Mouse (Mus musculus) cerebellum, adult 11-12 months (tissue): Measurements from ENCODE around the gene Hist1h2af.

Experiments used
- DNase-seq: peaks from one replicate; pipeline ENCODE4 v3.0.0; 2022

Gene Hist1h2af

GRCm38 (mm10) chr13:23533560-23534367, at the start of gene Hist1h2af:
Gene Hist1h2af, plus strand, starts transcription at chr13:23533906.
- DNase-seq: peak; percentile 76

DNA sequence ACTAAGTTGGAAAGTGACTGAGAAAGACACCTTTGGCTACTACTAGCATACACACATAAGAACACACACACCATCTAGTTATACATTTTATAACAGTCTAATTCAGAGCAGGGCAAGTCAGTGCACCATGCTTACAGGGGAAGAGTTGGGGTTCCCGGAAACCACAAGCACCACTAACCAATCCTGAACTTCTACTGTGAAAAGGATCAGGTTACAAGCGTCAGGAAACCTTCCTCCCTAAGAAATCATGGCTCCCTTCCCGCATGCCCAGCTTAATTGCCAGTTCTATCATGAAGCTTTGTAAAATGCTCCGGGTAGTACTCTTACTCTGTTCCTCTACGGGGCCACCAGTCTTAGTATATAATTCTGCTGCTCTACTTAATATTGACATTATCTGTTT, 48.4 kb upstream of the Hist1h2af start:
- no peak for DNase-seq

DNA sequence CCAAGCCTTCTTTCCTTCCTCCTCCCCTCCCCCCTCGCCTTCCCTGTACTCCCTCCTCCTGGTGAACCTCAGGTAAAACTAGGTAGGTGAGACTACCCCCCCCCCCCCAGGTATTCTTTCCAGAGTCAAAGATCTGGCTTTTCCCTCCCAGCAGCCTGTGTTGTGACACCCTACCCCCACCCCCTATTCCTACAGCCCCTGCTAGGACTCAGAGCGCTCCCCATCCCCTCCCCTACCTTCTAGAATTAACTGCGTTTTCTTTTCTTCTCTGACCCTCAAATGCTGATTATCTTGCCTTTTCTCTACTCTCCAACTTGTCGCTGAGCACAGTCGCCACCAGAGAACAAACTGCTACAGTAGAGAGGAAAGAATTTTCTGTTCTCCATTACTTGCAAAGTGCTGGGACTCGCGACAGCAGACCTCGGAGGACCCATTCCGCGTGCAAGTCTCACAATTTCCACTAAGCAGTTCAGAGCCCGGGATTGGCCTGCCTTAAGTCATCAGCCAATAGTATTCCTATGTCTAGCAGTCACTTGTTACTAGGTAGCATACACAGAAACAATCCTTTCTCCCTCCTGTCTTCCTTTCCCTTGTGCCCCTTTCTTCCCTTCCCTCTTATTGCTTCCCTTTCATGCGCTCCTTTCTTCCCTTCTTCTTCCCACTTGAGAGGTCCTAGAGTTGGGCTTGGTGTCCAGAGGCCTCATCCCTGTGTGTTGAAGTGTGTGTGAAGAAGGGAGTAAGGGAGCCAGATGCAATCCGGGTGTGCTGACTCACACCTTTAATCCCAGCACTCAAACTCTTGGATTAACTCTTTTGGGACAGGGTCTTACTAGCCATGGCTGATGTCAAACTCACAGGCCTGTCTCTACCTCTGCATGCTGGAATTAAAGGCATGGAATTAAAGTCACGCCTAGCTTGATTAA, 45.0 kb upstream of the Hist1h2af start, which contains the start of gene Btn2a2:
Gene Btn2a2, minus strand, starts transcription at position 458 of the 923 bp plus-strand sequence.
- DNase-seq: peak; percentile 27

DNA sequence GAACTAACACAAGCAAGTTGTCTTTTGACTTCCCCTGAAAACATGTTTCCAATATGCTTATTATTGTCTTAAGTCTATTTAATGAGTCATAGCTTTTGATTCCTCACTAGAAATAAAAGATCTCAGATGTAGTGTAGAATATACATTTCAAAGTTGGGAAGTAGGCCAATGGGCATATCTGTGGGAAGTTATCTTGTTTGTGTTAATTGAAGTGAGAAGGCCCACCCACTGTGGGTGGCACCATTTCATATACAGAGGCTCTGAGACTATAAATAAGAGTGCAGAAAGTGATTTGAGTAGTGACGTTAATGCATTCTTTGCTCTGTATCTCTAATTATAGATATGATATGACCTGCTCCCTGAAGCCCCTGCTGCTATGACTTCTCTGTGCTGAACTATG, 42.8 kb upstream of the Hist1h2af start:
- no peak for DNase-seq

DNA sequence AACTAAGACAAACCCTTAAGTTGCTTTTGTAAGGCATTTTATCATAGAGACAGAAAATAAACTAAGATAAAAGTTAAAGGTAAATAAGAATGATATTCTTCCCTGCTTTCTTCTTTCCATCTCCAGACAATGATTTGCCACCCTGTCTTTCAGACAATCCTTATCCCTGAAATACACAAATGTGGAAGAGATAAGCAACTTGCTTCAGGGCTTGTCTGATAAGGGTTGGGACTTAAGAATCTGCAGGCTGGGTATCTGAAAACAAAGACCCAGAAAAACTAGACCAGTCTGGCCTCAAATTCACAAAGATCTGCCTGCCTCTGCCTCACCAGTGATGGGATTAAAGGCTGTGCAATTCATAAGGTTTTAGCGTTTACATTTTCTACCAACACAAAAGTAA, 42.4 kb upstream of the Hist1h2af start:
- no peak for DNase-seq

DNA sequence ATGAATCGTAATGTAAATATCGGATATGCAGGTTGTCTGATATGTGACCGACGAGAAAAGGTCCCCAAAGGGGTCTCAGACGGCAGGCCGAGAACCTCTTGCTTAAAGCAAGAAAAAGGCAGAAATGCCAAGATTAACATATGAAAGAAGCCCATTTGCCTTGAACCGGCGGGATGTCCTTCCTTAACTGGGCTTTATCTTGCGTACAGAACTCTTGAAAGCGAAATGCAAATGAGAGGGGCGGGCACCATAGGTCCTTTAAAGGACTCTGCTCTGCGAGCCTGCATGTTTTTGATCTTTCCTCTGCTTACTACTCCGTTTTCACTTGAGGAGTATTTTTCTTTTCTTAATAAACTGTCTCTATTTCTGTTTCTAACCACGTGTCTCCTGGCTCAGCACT, 41.7 kb upstream of the Hist1h2af start:
- no peak for DNase-seq

DNA sequence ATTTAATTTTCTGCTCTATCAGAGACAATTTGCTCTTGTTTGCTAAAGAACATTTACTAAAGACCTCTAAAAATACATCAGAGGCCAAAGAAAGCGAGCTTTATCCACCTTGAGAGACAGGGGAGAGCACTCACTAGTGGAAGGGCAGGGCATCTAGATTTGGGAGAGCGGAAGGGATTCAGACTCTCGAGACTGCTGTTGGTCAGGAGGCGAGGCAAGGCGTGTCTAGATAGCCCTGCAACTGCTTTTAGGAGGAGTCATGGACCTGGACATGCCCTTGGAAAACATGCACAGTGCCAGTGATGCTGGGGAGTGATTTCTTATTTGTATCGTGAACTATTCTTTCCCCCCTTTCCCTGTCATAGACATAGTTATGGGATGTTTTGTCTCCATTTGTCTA, 38.2 kb upstream of the Hist1h2af start:
- no peak for DNase-seq

DNA sequence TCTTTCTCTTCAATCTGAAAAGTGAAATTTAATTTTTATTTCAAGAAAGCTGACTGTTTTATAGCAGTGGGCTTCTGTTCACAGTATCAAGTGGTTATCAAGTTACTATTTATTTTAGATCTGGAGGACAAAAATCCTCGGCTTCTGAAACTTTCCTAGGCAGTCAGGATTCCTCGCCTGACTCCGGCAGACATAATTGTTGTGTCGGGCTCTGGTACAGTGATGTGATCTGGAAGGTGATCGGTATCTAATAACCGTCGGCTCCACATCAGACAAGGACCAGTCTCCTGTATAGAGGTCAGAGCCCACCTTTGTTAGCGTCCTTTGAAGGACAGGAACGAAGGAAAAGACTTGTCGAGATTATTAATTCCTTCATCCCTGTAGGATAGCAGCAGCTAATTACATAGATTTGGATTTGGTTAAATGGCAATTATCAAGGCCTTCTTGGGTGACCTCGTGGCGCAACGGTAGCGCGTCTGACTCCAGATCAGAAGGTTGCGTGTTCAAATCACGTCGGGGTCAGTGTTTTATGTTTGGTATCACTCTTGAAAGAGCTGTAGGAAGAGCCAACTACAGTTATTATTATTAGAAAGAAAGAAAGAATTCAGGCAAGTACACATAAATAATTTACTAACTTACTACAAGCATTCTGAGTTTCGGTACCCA, 35.9 kb upstream of the Hist1h2af start:
- no peak for DNase-seq

DNA sequence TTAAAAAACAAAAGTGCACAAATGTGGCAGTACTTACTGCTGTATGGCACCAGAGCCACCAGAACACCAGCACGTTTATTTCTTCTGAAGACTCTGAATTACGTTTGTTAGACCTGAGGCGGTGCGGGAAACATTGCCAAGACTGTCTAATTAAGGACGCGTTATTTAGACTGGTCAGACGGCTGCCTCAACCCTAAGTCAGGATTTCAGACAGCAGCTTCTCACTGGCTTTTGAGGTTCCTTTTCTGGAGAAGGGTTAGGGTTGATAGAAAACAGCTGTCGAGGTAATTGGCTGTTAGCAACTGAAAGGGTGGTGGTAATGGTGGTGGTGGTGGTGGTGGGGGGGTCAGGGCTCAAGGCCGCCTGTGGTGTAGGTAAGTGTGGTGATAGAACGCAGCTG, 35.1 kb upstream of the Hist1h2af start:
- no peak for DNase-seq

- DNase-seq: no peak
These were observed 33.8 kb upstream of the Hist1h2af start for GRCm38 (mm10) chr13:23499943-23500342.

DNA sequence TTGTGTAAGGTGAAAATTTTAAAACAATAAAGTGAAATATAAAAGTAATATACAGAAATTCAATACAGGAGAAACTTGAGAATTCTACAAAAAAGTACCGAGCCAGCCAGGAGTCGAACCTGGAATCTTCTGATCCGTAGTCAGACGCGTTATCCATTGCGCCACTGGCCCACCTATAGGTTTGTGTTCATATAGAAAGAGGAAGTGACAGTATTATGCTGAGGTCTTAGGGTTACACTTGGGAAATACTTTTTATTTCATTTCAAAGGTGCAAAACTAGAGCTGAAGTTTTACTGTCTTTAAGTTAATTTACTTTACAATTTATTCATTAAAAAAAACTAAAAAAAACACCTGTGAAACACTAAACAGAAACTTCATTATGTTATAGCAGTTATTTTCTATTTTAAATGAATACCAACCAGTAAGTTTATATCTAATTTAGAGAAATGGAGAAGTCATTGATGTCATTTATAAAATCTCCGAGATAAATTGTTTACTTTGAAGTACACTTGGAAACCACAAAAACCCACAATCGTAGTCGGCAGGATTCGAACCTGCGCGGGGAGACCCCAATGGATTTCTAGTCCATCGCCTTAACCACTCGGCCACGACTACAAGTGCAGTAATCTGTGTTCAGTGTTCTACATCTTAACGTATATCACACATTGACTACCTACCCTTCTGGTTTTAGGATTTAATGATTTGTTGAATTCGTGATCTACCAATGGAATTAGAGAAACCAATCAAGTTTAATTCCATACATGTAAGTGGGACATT, 33.1 kb upstream of the Hist1h2af start:
- DNase-seq: peak; percentile 11

DNA sequence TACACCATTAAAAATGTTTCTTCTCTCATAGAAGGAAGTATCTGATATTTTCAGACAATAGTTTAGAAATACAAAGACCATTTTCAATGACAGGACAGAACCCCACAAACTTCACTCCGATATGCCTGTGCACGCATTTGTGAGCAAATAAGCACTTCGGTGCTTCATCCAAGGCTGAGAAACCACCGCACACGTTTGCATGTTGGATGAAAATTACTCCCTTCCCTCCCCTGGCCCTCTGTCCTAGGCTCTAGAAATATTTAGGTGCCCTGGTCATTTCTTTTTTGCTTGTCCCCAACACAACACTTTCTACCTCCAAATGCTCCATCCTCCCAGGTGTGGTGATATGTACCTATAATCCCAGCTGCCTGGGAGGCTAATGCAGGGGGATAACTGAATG, 32.2 kb upstream of the Hist1h2af start:
- no peak for DNase-seq

DNA sequence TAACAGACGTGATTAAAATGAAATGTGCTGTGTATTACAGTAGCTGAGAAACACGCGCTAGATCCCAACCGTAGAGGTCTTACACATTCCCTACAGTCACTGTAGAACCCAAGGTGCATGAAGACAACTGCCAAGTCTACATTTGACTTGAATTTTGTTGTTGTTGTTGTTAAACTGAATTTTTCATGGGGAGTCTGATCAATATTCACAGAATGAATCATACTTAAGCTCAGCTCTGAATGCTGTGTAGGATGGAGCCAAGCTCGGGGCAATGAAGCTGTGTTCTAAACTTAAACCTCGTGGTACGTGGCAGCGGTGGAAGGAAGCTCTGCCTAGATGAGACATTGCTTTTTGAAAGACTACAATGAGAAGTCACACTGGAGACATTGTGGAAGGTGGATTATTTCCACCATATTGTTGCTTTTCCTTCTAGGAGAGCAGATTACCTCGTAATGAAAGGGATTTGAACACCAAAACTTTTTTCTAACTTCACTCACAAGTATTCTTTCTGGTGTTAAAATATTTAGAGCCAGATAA, 31.6 kb upstream of the Hist1h2af start:
- DNase-seq: no peak

GRCm38 (mm10) chr13:23502916-23503315, 30.8 kb upstream of the Hist1h2af start:
- DNase-seq: no peak

GRCm38 (mm10) chr13:23503797-23504196, 29.9 kb upstream of the Hist1h2af start:
- no peak for DNase-seq

DNA sequence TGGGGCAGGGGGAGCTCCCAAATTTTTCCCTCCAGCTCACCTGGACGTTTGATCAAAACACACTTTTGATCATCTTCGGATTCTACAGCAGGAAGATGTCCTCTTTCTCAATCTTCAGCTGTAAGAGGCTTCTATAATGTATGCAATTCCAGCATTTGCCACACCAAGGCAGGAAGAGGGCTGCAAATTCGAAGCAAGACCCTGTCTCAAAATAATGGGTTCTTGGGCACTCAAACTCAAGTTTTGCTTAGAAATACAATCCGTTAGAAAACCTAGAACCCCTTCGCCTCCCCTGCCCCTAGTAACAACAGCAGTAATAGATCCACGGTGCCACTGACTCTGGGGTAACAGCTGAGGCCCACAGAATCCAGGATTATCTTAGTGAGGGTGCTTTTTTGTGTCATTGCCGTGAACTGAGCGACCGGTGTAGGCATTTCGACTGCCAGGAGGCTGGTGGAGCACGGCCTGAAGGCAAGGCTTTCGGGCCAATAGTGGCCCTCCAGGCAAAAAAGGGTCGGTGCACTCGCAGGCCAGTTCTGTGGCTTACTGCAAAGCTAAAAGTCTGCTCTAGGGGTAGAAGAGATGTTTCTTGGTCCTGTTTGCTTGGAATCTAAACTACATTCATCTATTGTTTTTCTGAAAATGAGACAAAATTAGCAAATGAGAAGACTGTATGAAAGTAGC, 27.9 kb upstream of the Hist1h2af start:
- no peak for DNase-seq

DNA sequence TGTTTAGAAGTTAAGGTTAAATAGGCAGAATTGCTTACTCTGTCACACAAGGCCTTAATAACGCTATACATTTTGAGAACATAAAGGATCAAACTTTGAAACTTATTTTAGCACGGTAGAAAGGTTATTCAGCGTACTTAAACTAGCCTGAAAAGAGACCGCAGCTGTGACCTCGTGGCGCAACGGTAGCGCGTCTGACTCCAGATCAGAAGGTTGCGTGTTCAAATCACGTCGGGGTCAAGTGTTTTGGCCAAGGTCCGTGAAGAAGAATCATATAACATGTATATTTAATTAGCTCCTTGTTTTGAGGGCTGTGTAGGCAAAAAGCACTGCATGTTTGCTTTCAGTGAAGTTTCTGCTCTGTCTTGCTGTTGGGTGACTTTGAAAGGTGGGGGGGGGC, 27.4 kb upstream of the Hist1h2af start:
- no peak for DNase-seq

GRCm38 (mm10) chr13:23506819-23507515, 26.7 kb upstream of the Hist1h2af start:
- DNase-seq: no peak

DNA sequence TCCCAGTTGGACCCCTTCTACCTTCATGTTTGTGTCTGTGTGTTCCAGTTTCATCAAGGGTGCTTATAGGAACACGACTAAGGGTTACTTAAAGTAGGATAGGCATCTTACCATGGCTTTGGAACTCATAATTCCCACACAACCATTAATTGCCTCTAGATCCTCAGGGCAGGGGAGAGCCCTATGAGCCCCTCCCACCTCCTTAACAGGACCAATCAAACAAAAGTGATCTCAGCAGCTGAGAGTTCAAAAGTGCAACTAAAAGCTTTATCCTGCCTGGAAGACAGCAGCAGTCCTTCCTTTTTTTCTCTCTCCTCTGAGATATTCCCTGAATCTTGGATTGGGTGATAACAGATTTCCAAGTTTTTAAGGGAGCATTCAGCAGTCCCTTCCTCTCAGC, 23.6 kb upstream of the Hist1h2af start:
- no peak for DNase-seq

DNA sequence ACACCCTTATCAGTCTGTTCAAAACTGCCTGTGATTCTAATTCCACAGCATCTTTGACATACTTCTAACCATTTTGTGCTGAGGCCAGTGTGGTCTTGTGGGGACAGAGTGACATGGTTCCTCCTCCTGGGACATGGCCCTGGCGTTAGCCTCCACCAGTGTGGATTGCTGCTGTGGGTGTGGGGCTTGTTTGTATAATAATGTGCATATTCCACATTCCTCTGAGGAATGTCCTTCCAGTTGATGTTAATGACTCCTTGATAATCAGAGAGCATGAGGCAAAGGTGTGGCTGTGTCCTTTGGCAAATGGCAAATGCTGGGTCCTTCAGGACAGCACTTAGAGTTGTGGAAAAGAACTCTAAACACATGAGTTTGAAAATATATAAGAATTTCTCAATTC, 20.2 kb upstream of the Hist1h2af start:
- DNase-seq: no peak

GRCm38 (mm10) chr13:23515281-23515680, 18.4 kb upstream of the Hist1h2af start:
- no peak for DNase-seq
